8 mouse cellular contexts compared by ENCODE assay signal in genomic region chr11:116581376-116581814, GRCm38 (mm10). TPM values are rescaled to one million over a fixed set of nuclear protein-coding genes. Genes with fewer than 3 reads are reported as not detected.
A peak's percentile ranks its signal among the peaks of the same experiment; 100 is the strongest.
DNase-seq lines count a peak whose midpoint lies in the region; ATAC-seq and TF ChIP-seq lines count a peak whose summit lies in the region.

TSS of gene Ube2o (minus strand) at chr11:116581447.

- 1% methylated on average over 42 of the region's 51 CpGs for WGBS in embryonic facial prominence, embryonic 12.5 days
- WGBS in kidney, adult 2 months, result 1% methylated on average over 51 of the region's 51 CpGs
- under 1% methylated on average over 50 of the region's 51 CpGs for WGBS in limb, embryonic 11.5 days
- WGBS in midbrain, embryonic 14.5 days, result 2% methylated on average over 48 of the region's 51 CpGs
- 2% methylated on average over 45 of the region's 51 CpGs for WGBS in spleen, adult 2 months

- H3K9me3 ChIP-seq in embryonic facial prominence, embryonic 12.5 days, result no peaks in the 10 kb centered on the region
- H3K9me3 ChIP-seq in limb, embryonic 11.5 days (ENCODE audit: control insufficient read depth, low read length), result no peaks in the 10 kb centered on the region
- H3K9me3 ChIP-seq in midbrain, embryonic 14.5 days (ENCODE audit: control insufficient read depth, low read length), result no peaks in the 10 kb centered on the region

- peak within 1 kb of the TSS; percentile 98 for H3K4me3 ChIP-seq in embryonic facial prominence, embryonic 12.5 days
- H3K4me3 ChIP-seq in kidney, adult 2 months (ENCODE audit: insufficient read depth, low read depth, low read length), result peak within 1 kb of the TSS; percentile 95
- peak within 1 kb of the TSS; percentile 91 for H3K4me3 ChIP-seq in limb, embryonic 11.5 days (ENCODE audit: low read depth, low read length)
- peak within 1 kb of the TSS; percentile 87 for H3K4me3 ChIP-seq in midbrain, embryonic 14.5 days (replicated peaks; ENCODE audit: low read depth, low read length)
- H3K4me3 ChIP-seq in spleen, adult 2 months (ENCODE audit: extremely low read depth, insufficient read depth, insufficient read length), result peak within 1 kb of the TSS; percentile 99

- peak; percentile 81 for DNase-seq in 416B (ENCODE audit: low read depth)
- peak; percentile 91 to 93 for DNase-seq in adrenal gland, postnatal 36 days
- peak; percentile 86 to 89 for DNase-seq in heart, adult 18-20 months
- peak; percentile 86 for DNase-seq in kidney, adult 2 months
- DNase-seq in limb, embryonic 11.5 days (ENCODE audit: low spot score), result peak; percentile 87
- peak; percentile 93 for DNase-seq in midbrain, embryonic 14.5 days
- DNase-seq in spleen, adult 2 months (ENCODE audit: low read depth in 1 of 2, low spot score in 2 of 2), result peak; percentile 76 to 85

- peak within 1 kb of the TSS; percentile 88 for H3K27ac ChIP-seq in embryonic facial prominence, embryonic 12.5 days
- no peak within 1 kb of the TSS for H3K27ac ChIP-seq in kidney, adult 2 months (ENCODE audit: insufficient read depth, low read depth, low read length)
- H3K27ac ChIP-seq in limb, embryonic 11.5 days (replicated peaks; ENCODE audit: low read depth, low read length), result peak within 1 kb of the TSS; percentile 59
- peak within 1 kb of the TSS; percentile 95 for H3K27ac ChIP-seq in midbrain, embryonic 14.5 days (replicated peaks; ENCODE audit: low read depth, low read length)
- peak within 1 kb of the TSS; percentile 62; the same call in 1 of the 2 replicates for H3K27ac ChIP-seq in spleen, adult 2 months (ENCODE audit: insufficient read depth, low read length)

- no peaks in the 10 kb centered on the region for H3K36me3 ChIP-seq in embryonic facial prominence, embryonic 12.5 days
- no peaks in the 10 kb centered on the region for H3K36me3 ChIP-seq in kidney, adult 2 months (ENCODE audit: control insufficient read depth, insufficient read depth, low read length)
- no peaks in the 10 kb centered on the region for H3K36me3 ChIP-seq in limb, embryonic 11.5 days (ENCODE audit: control insufficient read depth, insufficient read depth, low read length)
- no peaks in the 10 kb centered on the region for H3K36me3 ChIP-seq in midbrain, embryonic 14.5 days (ENCODE audit: control insufficient read depth, insufficient read depth, low read length)
- no peaks in the 10 kb centered on the region for H3K36me3 ChIP-seq in spleen, adult 2 months (ENCODE audit: control insufficient read depth, insufficient read depth, low read length)

- H3K4me2 ChIP-seq in embryonic facial prominence, embryonic 12.5 days (replicated peaks), result peak within 1 kb of the TSS; percentile 79
- H3K4me2 ChIP-seq in limb, embryonic 11.5 days (ENCODE audit: low read depth, severe bottlenecking), result peak within 1 kb of the TSS; percentile 80
- peak within 1 kb of the TSS; percentile 76 for H3K4me2 ChIP-seq in midbrain, embryonic 14.5 days (ENCODE audit: low read length)

- H3K4me1 ChIP-seq in embryonic facial prominence, embryonic 12.5 days, result peaks cover 23% of the 10 kb centered on the region
- H3K4me1 ChIP-seq in kidney, adult 2 months (ENCODE audit: control insufficient read depth, insufficient read depth, low read length), result peaks cover 3% of the 10 kb centered on the region; the same call in 1 of the 2 replicates
- peaks cover 6% of the 10 kb centered on the region; the same call in 1 of the 2 replicates for H3K4me1 ChIP-seq in limb, embryonic 11.5 days (ENCODE audit: control insufficient read depth, insufficient read depth, low read length)
- H3K4me1 ChIP-seq in midbrain, embryonic 14.5 days (ENCODE audit: control insufficient read depth, insufficient read depth, low read length), result peaks cover 13% of the 10 kb centered on the region
- H3K4me1 ChIP-seq in spleen, adult 2 months (ENCODE audit: control insufficient read depth, insufficient read depth, insufficient read length), result peaks cover 6% of the 10 kb centered on the region; the same call in 1 of the 2 replicates

- TF ChIP-seq POLR2A in kidney, adult 2 months (IDR thresholded peaks at IDR 0.05; ENCODE audit: low read depth, low read length), result no peak
- TF ChIP-seq POLR2A in spleen, adult 2 months (IDR thresholded peaks at IDR 0.05; ENCODE audit: low read depth, low read length), result no peak

- no peaks in the 10 kb centered on the region for H3K27me3 ChIP-seq in embryonic facial prominence, embryonic 12.5 days
- H3K27me3 ChIP-seq in kidney, adult 2 months (replicated peaks; ENCODE audit: control insufficient read depth, insufficient read depth, low read length), result no peaks in the 10 kb centered on the region
- H3K27me3 ChIP-seq in limb, embryonic 11.5 days (ENCODE audit: control insufficient read depth, insufficient read depth, low read length), result no peaks in the 10 kb centered on the region
- no peaks in the 10 kb centered on the region for H3K27me3 ChIP-seq in midbrain, embryonic 14.5 days (ENCODE audit: control insufficient read depth, insufficient read depth, low read length)
- H3K27me3 ChIP-seq in spleen, adult 2 months (ENCODE audit: control insufficient read depth, insufficient read depth, low read length), result no peaks in the 10 kb centered on the region

- H3K9ac ChIP-seq in embryonic facial prominence, embryonic 12.5 days, result peak within 1 kb of the TSS; percentile 94
- H3K9ac ChIP-seq in limb, embryonic 11.5 days (ENCODE audit: low read length), result peak within 1 kb of the TSS; percentile 91
- peak within 1 kb of the TSS; percentile 98 for H3K9ac ChIP-seq in midbrain, embryonic 14.5 days (replicated peaks; ENCODE audit: low read length)

- no peak; the same call in 1 of the 2 replicates for TF ChIP-seq CTCF in kidney, adult 2 months (conservative IDR thresholded peaks at IDR 0.05; ENCODE audit: insufficient read depth, insufficient read length, low read depth, low read length)
- 0 out of 2 replicates have a peak, but pooled peaks have one; percentile 9 for TF ChIP-seq CTCF in spleen, adult 2 months (IDR thresholded peaks at IDR 0.05; ENCODE audit: extremely low read depth, insufficient read depth, insufficient read length, insufficient replicate concordance)

- ATAC-seq in embryonic facial prominence, embryonic 12.5 days (ENCODE audit: insufficient number of reproducible peaks, insufficient read depth, low FRiP score, low TSS enrichment), result peak; percentile 69
- peak; percentile 82 for ATAC-seq in limb, embryonic 11.5 days (ENCODE audit: insufficient number of reproducible peaks, low FRiP score, low TSS enrichment, low read depth)
- ATAC-seq in midbrain, embryonic 14.5 days (ENCODE audit: low FRiP score, low TSS enrichment), result peak; percentile 90

RNA-seq across cellular contexts. Expression of gene Ube2o, which starts in this region (rescaled TPM):
- total RNA-seq in adrenal gland, postnatal 36 days (2021), result 10 to 100 TPM; 26.6 to 29.3 TPM
- 19.9 and 26.4 TPM in 2 replicates for polyA plus RNA-seq in embryonic facial prominence, embryonic 12.5 days (2016; fragmentation: Nextera tagmentation; extraction: Ambion mirVana)
- 10 to 100 TPM; 27.7 to 29.5 TPM for total RNA-seq in heart, adult 18-20 months (2021)
- 10.3 and 10.8 TPM in 2 replicates for polyA plus RNA-seq in kidney, adult 2 months (2012; rRNA removed)
- polyA plus RNA-seq in limb, embryonic 11.5 days (2014; fragmentation: Nextera tagmentation; extraction: Ambion mirVana), result 19.4 and 24.1 TPM in 2 replicates
- polyA plus RNA-seq in midbrain, embryonic 14.5 days (2014; fragmentation: Nextera tagmentation; extraction: Ambion mirVana), result 26.1 and 26.9 TPM in 2 replicates
- 42.3 and 77.3 TPM in 2 replicates for polyA plus RNA-seq in spleen, adult 2 months (2012; rRNA removed)
